Mouse (Mus musculus): ENCODE data around the gene Rab40c. TPM values are rescaled to one million over a fixed set of nuclear protein-coding genes. Genes with fewer than 3 reads are reported as not detected.

The Rab40c gene
- polyA plus RNA-seq, 1 experiment: not detected

DNA sequence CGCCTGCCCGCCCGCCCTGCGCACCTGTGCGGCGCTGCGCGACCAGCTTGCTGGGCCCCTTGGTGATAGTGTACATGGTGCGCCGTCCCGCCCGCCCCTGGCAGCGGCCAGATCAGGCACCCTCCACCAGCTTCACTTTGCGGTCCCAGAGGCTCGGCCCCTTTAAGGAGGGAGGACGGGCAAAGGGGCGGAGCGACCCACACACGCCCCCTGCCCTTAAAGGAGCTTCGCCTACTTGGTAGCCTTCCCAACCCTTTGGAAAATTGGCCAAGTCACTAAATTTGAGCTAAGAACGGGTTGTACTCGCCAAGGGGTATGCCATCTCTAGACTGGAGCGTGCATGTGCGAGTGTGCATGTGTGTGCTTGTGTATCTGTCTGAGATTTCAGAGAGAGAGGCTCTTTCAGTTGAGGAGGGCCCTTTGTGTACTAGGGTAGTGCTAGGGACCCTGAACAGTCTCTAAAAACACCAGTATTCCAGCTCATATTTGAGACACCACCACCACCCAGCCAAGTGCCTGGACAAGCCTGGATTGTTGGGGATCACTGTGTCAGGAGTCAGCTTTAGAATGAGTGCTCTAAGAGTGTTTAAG is 50.8 kb downstream of the Rab40c start, which contains the start of gene Mcrip2:
Mcrip2 (minus strand) TSS at position 164 of the 591 bp plus-strand sequence.
- Histone ChIP-seq H3K4me1 (ENCODE audit: control insufficient read depth, insufficient read depth, low read length) (peaks cover 7% of the 10 kb centered on the region), H3K27ac (ENCODE audit: insufficient read depth, low read depth, low read length) (peak within 1 kb of the TSS; percentile 66), H3K4me3 (ENCODE audit: insufficient read depth, low read depth, low read length) (peak within 1 kb of the TSS; percentile 74)
- TF ChIP-seq POLR2A (IDR thresholded peaks at IDR 0.05; ENCODE audit: insufficient read depth, low read depth, low read length) (peak; percentile 64), CTCF (IDR thresholded peaks at IDR 0.05; ENCODE audit: insufficient read depth, low read depth, low read length) (0 out of 2 replicates have a peak, but pooled peaks have one; percentile 6)
- under 1% methylated on average over 24 of the region's 24 CpGs for WGBS

DNA sequence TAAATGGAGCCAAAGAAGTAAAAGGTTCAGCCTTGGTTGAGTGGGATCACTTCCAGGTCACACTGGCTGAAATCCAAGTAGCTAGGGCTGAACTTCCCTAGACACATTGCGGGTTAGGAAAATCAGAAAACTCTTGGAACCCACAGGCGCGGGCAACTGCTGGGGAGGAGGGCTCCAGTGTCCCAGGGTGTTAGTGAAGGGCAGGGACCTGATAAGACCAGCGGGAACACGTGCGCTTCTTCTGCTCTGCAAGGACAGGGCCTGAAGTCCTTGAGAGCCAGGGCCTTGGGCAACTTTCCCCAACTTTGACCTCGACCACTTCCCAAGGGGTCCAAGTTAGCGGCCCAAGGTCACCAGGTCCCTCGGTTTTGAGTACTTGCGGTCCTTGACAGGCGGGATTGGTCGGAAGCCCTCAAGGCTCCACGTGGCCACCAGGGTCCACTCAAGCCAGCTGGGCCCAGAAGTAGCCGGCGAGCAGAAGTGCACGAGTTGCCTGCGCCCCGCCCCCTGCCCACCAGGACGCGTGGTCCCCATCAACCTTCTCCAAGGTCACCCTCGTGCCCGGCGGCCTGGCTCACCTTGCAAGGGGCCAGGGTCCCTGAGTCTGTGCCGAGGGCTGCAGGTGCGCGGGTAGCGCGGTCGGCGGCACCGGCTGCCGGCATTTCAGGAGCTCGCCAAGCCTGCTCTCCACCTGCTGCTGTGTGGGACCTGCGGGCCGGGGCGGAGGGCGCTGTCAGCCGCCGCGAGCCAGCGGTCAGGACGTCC is 51.5 kb downstream of the Rab40c start:
- Histone ChIP-seq H3K27ac (ENCODE audit: insufficient read depth, low read depth, low read length) (peak overlapping the region; percentile 2; the same call in 1 of the 2 replicates), H3K4me3 (ENCODE audit: insufficient read depth, low read depth, low read length) (peak overlapping the region; percentile 74), H3K4me1 (ENCODE audit: control insufficient read depth, insufficient read depth, low read length) (peaks cover 7% of the 10 kb centered on the region)
- 0 out of 2 replicates have a peak, but pooled peaks have one; percentile 3 for TF ChIP-seq CTCF (IDR thresholded peaks at IDR 0.05; ENCODE audit: insufficient read depth, low read depth, low read length)
- no peak for TF ChIP-seq POLR2A (IDR thresholded peaks at IDR 0.05; ENCODE audit: insufficient read depth, low read depth, low read length)
- under 1% methylated on average over 42 of the region's 42 CpGs for WGBS

DNA sequence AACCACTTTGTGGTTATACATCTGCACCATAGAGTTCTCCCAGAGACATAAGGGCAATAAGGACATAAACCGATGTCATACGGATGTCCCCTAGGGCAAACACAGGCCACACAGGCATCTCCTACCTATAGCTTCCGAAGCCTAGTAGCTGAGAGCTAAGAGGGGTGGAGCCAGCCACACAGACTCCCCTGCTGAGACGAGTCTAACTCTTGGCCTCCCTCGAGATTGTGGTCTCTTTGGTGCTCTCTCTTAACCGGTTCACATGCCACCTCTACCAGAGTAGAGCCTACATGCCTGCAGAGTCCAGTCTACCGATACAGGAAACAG is 52.1 kb downstream of the Rab40c start:
- 12% methylated on average over 7 of the region's 7 CpGs for WGBS
- TF ChIP-seq POLR2A (IDR thresholded peaks at IDR 0.05; ENCODE audit: insufficient read depth, low read depth, low read length) (no peak), CTCF (IDR thresholded peaks at IDR 0.05; ENCODE audit: insufficient read depth, low read depth, low read length) (no peak)
- peaks cover 7% of the 10 kb centered on the region for H3K4me1 ChIP-seq (ENCODE audit: control insufficient read depth, insufficient read depth, low read length)
- no peak overlapping the region for H3K27ac ChIP-seq (ENCODE audit: insufficient read depth, low read depth, low read length)
- peak overlapping the region; percentile 74 for H3K4me3 ChIP-seq (ENCODE audit: insufficient read depth, low read depth, low read length)

DNA sequence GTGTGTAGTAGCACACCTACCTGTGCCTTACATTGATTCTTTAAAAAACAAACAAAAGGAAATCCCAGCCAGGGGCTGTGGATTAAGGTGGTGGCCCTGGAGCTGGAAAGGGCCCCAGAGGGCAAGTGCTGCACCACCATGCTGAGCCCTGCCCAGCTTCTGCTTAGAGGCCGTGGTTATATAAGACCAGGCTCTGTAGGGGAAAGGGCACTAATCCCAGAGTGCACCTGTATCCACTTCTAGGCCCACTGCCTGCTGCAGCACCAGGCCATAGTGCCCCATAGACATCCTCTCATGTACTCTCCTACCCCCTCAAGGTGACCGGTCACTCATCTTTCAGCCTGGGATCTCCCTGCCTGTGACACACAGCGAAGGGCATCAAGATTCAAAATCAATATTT is 53.4 kb downstream of the Rab40c start:
- Histone ChIP-seq H3K4me1 (ENCODE audit: control insufficient read depth, insufficient read depth, low read length) (peaks cover 7% of the 10 kb centered on the region), H3K4me3 (ENCODE audit: insufficient read depth, low read depth, low read length) (no peak overlapping the region), H3K27ac (ENCODE audit: insufficient read depth, low read depth, low read length) (no peak overlapping the region)
- 94% methylated on average over 3 of the region's 3 CpGs for WGBS
- TF ChIP-seq CTCF (IDR thresholded peaks at IDR 0.05; ENCODE audit: insufficient read depth, low read depth, low read length) (no peak), POLR2A (IDR thresholded peaks at IDR 0.05; ENCODE audit: insufficient read depth, low read depth, low read length) (no peak)

DNA sequence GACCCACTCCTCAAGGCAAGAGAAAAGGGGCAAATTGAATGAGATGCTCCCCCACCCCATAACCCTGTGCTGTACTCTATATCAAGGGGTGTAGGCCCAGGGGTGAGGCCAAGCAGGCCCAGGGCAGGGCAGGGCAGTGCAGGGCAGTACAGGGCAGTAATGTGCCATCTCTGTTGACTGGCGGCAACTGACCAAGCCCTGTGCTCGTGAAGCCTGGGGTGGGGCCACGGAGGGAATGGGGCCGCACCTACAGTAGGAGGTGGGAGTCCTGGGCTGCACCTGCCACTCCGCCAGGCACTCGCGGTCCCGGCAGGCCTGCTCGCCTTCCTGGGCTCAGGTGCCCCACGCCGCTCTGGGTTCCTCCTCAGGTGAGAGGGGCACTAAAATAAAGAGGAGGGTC is 54.2 kb downstream of the Rab40c start:
- WGBS: 97% methylated on average over 11 of the region's 11 CpGs
- Histone ChIP-seq H3K27ac (ENCODE audit: insufficient read depth, low read depth, low read length) (no peak overlapping the region), H3K4me3 (ENCODE audit: insufficient read depth, low read depth, low read length) (no peak overlapping the region), H3K4me1 (ENCODE audit: control insufficient read depth, insufficient read depth, low read length) (peaks cover 15% of the 10 kb centered on the region)
- no peak for TF ChIP-seq CTCF (IDR thresholded peaks at IDR 0.05; ENCODE audit: insufficient read depth, low read depth, low read length)
- no peak for TF ChIP-seq POLR2A (IDR thresholded peaks at IDR 0.05; ENCODE audit: insufficient read depth, low read depth, low read length)

DNA sequence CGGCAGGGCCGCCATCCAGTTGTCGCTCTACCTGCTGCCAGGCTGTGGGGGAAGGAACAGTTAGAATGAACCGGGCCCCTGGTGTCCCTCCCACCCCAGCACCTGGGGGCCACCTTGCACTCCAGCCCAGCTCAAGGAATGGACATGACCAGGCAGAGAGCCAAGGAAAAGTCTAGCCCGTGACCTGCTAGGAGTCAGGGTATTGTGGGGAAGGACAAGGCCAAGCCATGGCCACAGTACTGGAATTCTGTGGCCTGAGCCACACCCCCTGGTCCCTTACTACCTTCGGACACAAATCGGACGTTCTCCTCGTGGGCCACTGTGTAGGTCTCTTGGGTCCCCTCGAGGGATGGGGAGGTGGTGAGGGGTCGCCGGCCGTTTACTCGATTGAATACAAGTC is 55.2 kb downstream of the Rab40c start:
- TF ChIP-seq CTCF (IDR thresholded peaks at IDR 0.05; ENCODE audit: insufficient read depth, low read depth, low read length) (no peak), POLR2A (IDR thresholded peaks at IDR 0.05; ENCODE audit: insufficient read depth, low read depth, low read length) (no peak)
- H3K4me3 ChIP-seq (ENCODE audit: insufficient read depth, low read depth, low read length): no peak overlapping the region
- H3K4me1 ChIP-seq (ENCODE audit: control insufficient read depth, insufficient read depth, low read length): peaks cover 18% of the 10 kb centered on the region
- 91% methylated on average over 14 of the region's 14 CpGs for WGBS
- H3K27ac ChIP-seq (ENCODE audit: insufficient read depth, low read depth, low read length): no peak overlapping the region

DNA sequence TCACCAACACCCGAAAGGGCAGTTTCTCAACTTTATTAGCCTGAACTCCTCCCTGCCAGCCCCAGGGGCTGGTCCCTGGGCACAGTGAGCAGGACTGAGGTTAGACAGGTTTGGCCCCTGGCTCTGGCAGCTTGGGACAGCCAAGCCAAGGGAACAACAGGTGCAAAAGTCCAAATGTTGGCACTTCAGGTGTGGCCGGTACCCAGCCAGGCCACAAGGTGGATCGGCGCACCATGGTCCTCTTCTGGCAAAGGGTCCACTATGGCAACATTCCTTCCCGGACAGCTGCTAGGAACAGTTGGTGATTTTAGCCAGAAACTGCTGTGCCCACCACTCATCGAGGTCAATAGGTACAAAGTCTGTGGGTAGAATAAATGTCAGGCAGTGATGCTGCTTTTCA is 55.8 kb downstream of the Rab40c start:
- 91% methylated on average over 6 of the region's 6 CpGs for WGBS
- Histone ChIP-seq H3K4me3 (ENCODE audit: insufficient read depth, low read depth, low read length) (no peak overlapping the region), H3K4me1 (ENCODE audit: control insufficient read depth, insufficient read depth, low read length) (peaks cover 18% of the 10 kb centered on the region), H3K27ac (ENCODE audit: insufficient read depth, low read depth, low read length) (no peak overlapping the region)
- no peak for TF ChIP-seq POLR2A (IDR thresholded peaks at IDR 0.05; ENCODE audit: insufficient read depth, low read depth, low read length)
- TF ChIP-seq CTCF (IDR thresholded peaks at IDR 0.05; ENCODE audit: insufficient read depth, low read depth, low read length): no peak

DNA sequence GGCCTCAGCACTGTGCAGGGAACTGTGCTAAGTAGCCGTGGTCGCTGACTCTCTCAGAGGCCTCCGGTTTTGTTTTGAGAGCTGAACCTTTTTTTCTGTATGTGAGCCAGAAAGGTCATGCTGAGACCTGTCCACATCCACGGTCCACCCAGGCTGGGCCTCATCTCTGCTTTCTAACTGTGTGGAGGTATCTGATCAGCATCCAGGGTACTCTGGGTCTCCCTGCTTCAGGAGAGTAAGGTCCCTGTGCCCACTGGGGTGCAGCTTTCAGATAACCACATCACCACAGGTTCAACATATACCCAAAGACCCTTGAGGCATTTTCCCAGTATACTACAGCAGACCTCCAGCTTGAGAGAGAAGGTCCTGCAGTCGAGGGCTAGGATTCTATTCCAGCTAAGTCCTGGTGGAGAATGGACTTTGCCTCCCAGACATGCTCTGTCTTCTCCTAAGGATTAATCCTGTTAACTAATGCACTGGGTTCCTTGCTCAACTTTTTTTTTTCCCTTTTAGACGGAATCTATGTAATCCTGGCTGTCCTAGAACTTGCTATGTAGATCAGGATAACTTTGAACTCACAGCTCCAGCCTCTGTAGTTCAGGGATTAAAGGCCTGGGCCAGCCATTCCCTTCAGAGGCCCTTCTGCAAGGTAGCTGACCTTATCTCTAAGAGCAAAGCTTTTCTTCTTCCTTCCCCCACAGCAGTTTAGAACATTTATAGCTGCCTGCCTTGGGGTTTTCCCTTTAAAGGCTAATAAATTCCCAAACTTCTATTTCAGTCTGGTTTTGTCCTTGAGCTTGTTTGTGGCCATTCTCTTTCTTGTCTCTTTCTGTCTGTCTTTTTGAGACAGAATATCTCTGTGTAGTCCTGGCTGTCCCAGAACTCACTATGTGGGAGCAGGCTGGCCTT is 57.6 kb downstream of the Rab40c start:
- H3K4me1 ChIP-seq (ENCODE audit: control insufficient read depth, insufficient read depth, low read length): peaks cover 16% of the 10 kb centered on the region
- TF ChIP-seq CTCF (IDR thresholded peaks at IDR 0.05; ENCODE audit: insufficient read depth, low read depth, low read length): no peak
- TF ChIP-seq POLR2A (IDR thresholded peaks at IDR 0.05; ENCODE audit: insufficient read depth, low read depth, low read length): no peak
- peak overlapping the region; percentile 90 for H3K27ac ChIP-seq (ENCODE audit: insufficient read depth, low read depth, low read length)
- peak overlapping the region; percentile 66 for H3K4me3 ChIP-seq (ENCODE audit: insufficient read depth, low read depth, low read length)
- 13% methylated on average over 6 of the region's 6 CpGs for WGBS

All from olfactory bulb, adult 2 months (tissue).